Mouse (Mus musculus) stomach, postnatal 0 days (tissue): ENCODE measurements around the gene Nfrkb.

ENCODE experiments used
- CTCF ChIP-seq: IDR thresholded peaks from 2 replicates; pipeline ENCODE4 v1.5.1; 2016; ENCODE audit warnings: antibody characterized with exemption, low read depth, mild to moderate bottlenecking, moderate library complexity
- EP300 ChIP-seq: optimal IDR thresholded peaks from 2 replicates; pipeline ENCODE3; 2016; ENCODE audit warnings: antibody characterized with exemption

- TF ChIP-seq EP300 (no peak), CTCF (no peak)
Observed at GRCm38 (mm10) chr9:31435415-31435814, 49.4 kb downstream of the Nfrkb start.
